Mouse (Mus musculus) NIH3T3 (cell line): ENCODE results near the gene Lrrc28.

Experiments
- DNase-seq: peaks from one replicate; pipeline ENCODE4 v3.0.0-alpha.2; 2012; ENCODE audit warnings: low read depth

Gene Lrrc28

GRCm38 (mm10) chr7:67592670-67593069, 52.4 kb downstream of the Lrrc28 start:
- DNase-seq: no peak

- DNase-seq: no peak
Measured at GRCm38 (mm10) chr7:67588743-67589142, 56.3 kb downstream of the Lrrc28 start.

- DNase-seq: no peak
Measured at GRCm38 (mm10) chr7:67586479-67586878, 58.6 kb downstream of the Lrrc28 start.

- no peak for DNase-seq
Measured at GRCm38 (mm10) chr7:67583852-67584251, 61.2 kb downstream of the Lrrc28 start.

- no peak for DNase-seq
Measured at GRCm38 (mm10) chr7:67578783-67579482, 66.1 kb downstream of the Lrrc28 start.

- no peak for DNase-seq
Measured at GRCm38 (mm10) chr7:67578044-67578443, 67.0 kb downstream of the Lrrc28 start.

- DNase-seq: peak; percentile 6
Measured at GRCm38 (mm10) chr7:67566510-67567237, 78.4 kb downstream of the Lrrc28 start.

GRCm38 (mm10) chr7:67565132-67565531, 79.9 kb downstream of the Lrrc28 start:
- peak; percentile 9 for DNase-seq

GRCm38 (mm10) chr7:67562176-67562575, 82.9 kb downstream of the Lrrc28 start:
- DNase-seq: no peak

- no peak for DNase-seq
Measured at GRCm38 (mm10) chr7:67559486-67559885, 85.6 kb downstream of the Lrrc28 start.

GRCm38 (mm10) chr7:67558230-67558629, 86.8 kb downstream of the Lrrc28 start:
- DNase-seq: no peak

GRCm38 (mm10) chr7:67554863-67555262, 90.2 kb downstream of the Lrrc28 start:
- DNase-seq: no peak

GRCm38 (mm10) chr7:67551242-67551641, 93.8 kb downstream of the Lrrc28 start:
- no peak for DNase-seq

GRCm38 (mm10) chr7:67549073-67549561, 96.0 kb downstream of the Lrrc28 start:
- peak; percentile 97 for DNase-seq

- peak; percentile 66 for DNase-seq
Measured at GRCm38 (mm10) chr7:67548599-67549041, 96.4 kb downstream of the Lrrc28 start.

- DNase-seq: no peak
Measured at GRCm38 (mm10) chr7:67546282-67546681, 98.8 kb downstream of the Lrrc28 start.

- peak; percentile 17 for DNase-seq
Measured at GRCm38 (mm10) chr7:67544586-67544985, 100.5 kb downstream of the Lrrc28 start.

GRCm38 (mm10) chr7:67543641-67544040, 101.4 kb downstream of the Lrrc28 start:
- DNase-seq: peak; percentile 34

GRCm38 (mm10) chr7:67536588-67537372, 108.3 kb downstream of the Lrrc28 start:
- DNase-seq: peak; percentile 79

GRCm38 (mm10) chr7:67535941-67536340, 109.1 kb downstream of the Lrrc28 start:
- no peak for DNase-seq

GRCm38 (mm10) chr7:67530981-67531380, 114.1 kb downstream of the Lrrc28 start:
- DNase-seq: peak; percentile 11

- no peak for DNase-seq
Measured at GRCm38 (mm10) chr7:67529381-67529780, 115.7 kb downstream of the Lrrc28 start.
